Comparison of ENCODE assay signal across 7 mouse cellular contexts in genomic region chr15:101266132-101266963, GRCm38 (mm10). TPM values are rescaled to one million over a fixed set of nuclear protein-coding genes. Genes with fewer than 3 reads are reported as not detected.
A peak's percentile ranks its signal among the peaks of the same experiment; 100 is the strongest.
DNase-seq lines count a peak whose midpoint lies in the region; ATAC-seq and TF ChIP-seq lines count a peak whose summit lies in the region.

No protein-coding gene starts in this region.

- H3K27me3 ChIP-seq in embryonic facial prominence, embryonic 14.5 days (replicated peaks; ENCODE audit: control insufficient read depth, insufficient read depth, low read length): no peaks in the 10 kb centered on the region
- no peaks in the 10 kb centered on the region for H3K27me3 ChIP-seq in heart, embryonic 11.5 days (ENCODE audit: control insufficient read depth, insufficient read depth, low read length)
- H3K27me3 ChIP-seq in kidney, embryonic 16.5 days (ENCODE audit: insufficient read depth, low read length): no peaks in the 10 kb centered on the region
- H3K27me3 ChIP-seq in liver, adult 2 months (ENCODE audit: control insufficient read depth, insufficient read depth, low read length): no peaks in the 10 kb centered on the region

- peak overlapping the region; percentile 82 for H3K27ac ChIP-seq in embryonic facial prominence, embryonic 14.5 days (replicated peaks; ENCODE audit: low read depth, low read length)
- peak overlapping the region; percentile 89 for H3K27ac ChIP-seq in heart, embryonic 11.5 days (ENCODE audit: low read depth, low read length)
- peak overlapping the region; percentile 69 for H3K27ac ChIP-seq in kidney, embryonic 16.5 days (ENCODE audit: low read length)
- 0 out of 2 replicates have a peak overlapping the region, but pooled peaks have one; percentile 8 for H3K27ac ChIP-seq in liver, adult 2 months (replicated peaks; ENCODE audit: insufficient read depth, low read depth, low read length)

- H3K9me3 ChIP-seq in embryonic facial prominence, embryonic 14.5 days (ENCODE audit: control insufficient read depth, low read length): no peaks in the 10 kb centered on the region
- H3K9me3 ChIP-seq in heart, embryonic 11.5 days (replicated peaks; ENCODE audit: control insufficient read depth, low read length): no peaks in the 10 kb centered on the region
- H3K9me3 ChIP-seq in kidney, embryonic 16.5 days (ENCODE audit: low read length): no peaks in the 10 kb centered on the region

- H3K36me3 ChIP-seq in embryonic facial prominence, embryonic 14.5 days (ENCODE audit: control insufficient read depth, insufficient read depth, low read length): peaks cover 15% of the 10 kb centered on the region
- H3K36me3 ChIP-seq in heart, embryonic 11.5 days (ENCODE audit: control insufficient read depth, insufficient read depth, low read length): peaks cover 5% of the 10 kb centered on the region
- peaks cover 8% of the 10 kb centered on the region; the same call in 1 of the 2 replicates for H3K36me3 ChIP-seq in kidney, embryonic 16.5 days (ENCODE audit: insufficient read depth, low read length)
- H3K36me3 ChIP-seq in liver, adult 2 months (ENCODE audit: control insufficient read depth, insufficient read depth, low read length): no peaks in the 10 kb centered on the region

- H3K4me1 ChIP-seq in embryonic facial prominence, embryonic 14.5 days (ENCODE audit: control insufficient read depth, insufficient read depth, low read length): peaks cover 24% of the 10 kb centered on the region
- peaks cover 34% of the 10 kb centered on the region for H3K4me1 ChIP-seq in heart, embryonic 11.5 days (ENCODE audit: control insufficient read depth, insufficient read depth, low read length)
- peaks cover 18% of the 10 kb centered on the region for H3K4me1 ChIP-seq in kidney, embryonic 16.5 days (ENCODE audit: insufficient read depth, low read length)
- H3K4me1 ChIP-seq in liver, adult 2 months (ENCODE audit: control insufficient read depth, insufficient read depth, low read length): peaks cover 8% of the 10 kb centered on the region

- H3K4me3 ChIP-seq in embryonic facial prominence, embryonic 14.5 days (ENCODE audit: low read depth, low read length): peak overlapping the region; percentile 48
- peak overlapping the region; percentile 64 for H3K4me3 ChIP-seq in heart, embryonic 11.5 days (ENCODE audit: low read depth, low read length)
- H3K4me3 ChIP-seq in kidney, embryonic 16.5 days (ENCODE audit: low read length): peak overlapping the region; percentile 57
- H3K4me3 ChIP-seq in liver, adult 2 months (ENCODE audit: insufficient read depth, low read depth, low read length): peak overlapping the region; percentile 55

- 2% methylated on average over 41 of the region's 57 CpGs for WGBS in embryonic facial prominence, embryonic 14.5 days
- 1% methylated on average over 55 of the region's 57 CpGs for WGBS in heart, embryonic 11.5 days (ENCODE audit: insufficient replicate concordance)
- under 1% methylated on average over 48 of the region's 57 CpGs for WGBS in kidney, embryonic 16.5 days
- WGBS in liver, adult 2 months: 3% methylated on average over 55 of the region's 57 CpGs

- H3K79me2 ChIP-seq in liver, adult 2 months (ENCODE audit: control insufficient read depth, insufficient read depth, low read length): no peaks in the 10 kb centered on the region

- peak; percentile 99 to 100 for DNase-seq in adrenal gland, postnatal 36 days
- peak; percentile 96 for DNase-seq in embryonic facial prominence, embryonic 14.5 days (ENCODE audit: low spot score)
- DNase-seq in liver, adult 2 months (ENCODE audit: extremely low read depth, low read depth, low spot score): peak; percentile 60
- peak; percentile 87 to 88 for DNase-seq in spleen, postnatal 36 days (ENCODE audit: low spot score in 2 of 2)

- 0 out of 2 replicates have a peak, but pooled peaks have one; percentile 0 for TF ChIP-seq CTCF in liver, adult 2 months (IDR thresholded peaks at IDR 0.05; ENCODE audit: low read depth, low read length)

- H3K4me2 ChIP-seq in embryonic facial prominence, embryonic 14.5 days (ENCODE audit: low read depth, low read length): peak overlapping the region; percentile 91
- peak overlapping the region; percentile 92 for H3K4me2 ChIP-seq in heart, embryonic 11.5 days
- H3K4me2 ChIP-seq in kidney, embryonic 16.5 days (replicated peaks; ENCODE audit: low read depth, low read length): peak overlapping the region; percentile 91

- 0 out of 2 replicates have a peak, but pooled peaks have one; percentile 17 for TF ChIP-seq POLR2A in liver, adult 2 months (IDR thresholded peaks at IDR 0.05; ENCODE audit: extremely low read depth, insufficient read depth, low read length)

- ATAC-seq in embryonic facial prominence, embryonic 14.5 days (ENCODE audit: low read depth): peak; percentile 94
- peak; percentile 84 for ATAC-seq in heart, embryonic 11.5 days (replicated peaks; ENCODE audit: insufficient number of reproducible peaks, low FRiP score, low TSS enrichment)
- ATAC-seq in kidney, embryonic 16.5 days (ENCODE audit: low FRiP score, low TSS enrichment): peak; percentile 91
- peak; percentile 43 for ATAC-seq in monocyte, adult 5-6 weeks (replicated peaks; ENCODE audit: insufficient number of reproducible peaks, low FRiP score, low TSS enrichment, poor library complexity, severe bottlenecking)

- H3K9ac ChIP-seq in embryonic facial prominence, embryonic 14.5 days (ENCODE audit: low read depth, low read length): peak overlapping the region; percentile 71
- peak overlapping the region; percentile 75 for H3K9ac ChIP-seq in heart, embryonic 11.5 days (ENCODE audit: low read depth, low read length)
- peak overlapping the region; percentile 63 for H3K9ac ChIP-seq in kidney, embryonic 16.5 days (replicated peaks; ENCODE audit: low read length)
- H3K9ac ChIP-seq in liver, adult 2 months (ENCODE audit: low read depth, low read length): peak overlapping the region; percentile 60

RNA-seq across cellular contexts. Expression of gene Nr4a1, which starts 12.3 kb away (rescaled TPM):
- 1,000 to 10,000 TPM in 1 of 2 experiments, 100 to 1,000 TPM in 1; 924 to 1,160 TPM for total RNA-seq in adrenal gland, postnatal 36 days (2021)
- polyA plus RNA-seq in embryonic facial prominence, embryonic 14.5 days (2014; fragmentation: Nextera tagmentation; extraction: Ambion mirVana): 11.5 and 12.4 TPM in 2 replicates
- polyA plus RNA-seq in heart, embryonic 11.5 days (2014; fragmentation: Nextera tagmentation; extraction: Ambion mirVana): 7.5 and 8.1 TPM in 2 replicates
- 10.8 and 11.9 TPM in 2 replicates for polyA plus RNA-seq in kidney, embryonic 16.5 days (2015; fragmentation: Nextera tagmentation; extraction: Ambion mirVana)
- total RNA-seq in liver, adult 2 months (2014; rRNA removed): 0.18 and 0.60 TPM in 2 replicates
- 0.70 and 0.89 TPM in 2 replicates for polyA plus RNA-seq in liver, adult 2 months (2012; rRNA removed)
- total RNA-seq in monocyte, adult 5-6 weeks (2017): 717 to 1,434 TPM (median 717 TPM) in 3 replicates

RNA-seq across cellular contexts. Expression of gene Atg101, which starts 17.7 kb away (rescaled TPM):
- total RNA-seq in adrenal gland, postnatal 36 days (2021): 10 to 100 TPM; 53.6 to 90.1 TPM
- polyA plus RNA-seq in embryonic facial prominence, embryonic 14.5 days (2014; fragmentation: Nextera tagmentation; extraction: Ambion mirVana): 49.9 and 62.0 TPM in 2 replicates
- 49.4 and 50.1 TPM in 2 replicates for polyA plus RNA-seq in heart, embryonic 11.5 days (2014; fragmentation: Nextera tagmentation; extraction: Ambion mirVana)
- 78.2 and 87.0 TPM in 2 replicates for polyA plus RNA-seq in kidney, embryonic 16.5 days (2015; fragmentation: Nextera tagmentation; extraction: Ambion mirVana)
- 55.3 and 63.2 TPM in 2 replicates for total RNA-seq in liver, adult 2 months (2014; rRNA removed)
- 89.3 and 94.5 TPM in 2 replicates for polyA plus RNA-seq in liver, adult 2 months (2012; rRNA removed)
- 52.9 to 72.0 TPM (median 58.7 TPM) in 3 replicates for total RNA-seq in monocyte, adult 5-6 weeks (2017)

RNA-seq across cellular contexts. Expression of gene 6030408B16Rik, which starts 26.7 kb away (rescaled TPM):
- total RNA-seq in adrenal gland, postnatal 36 days (2021): under 1 TPM; 0.36 to 0.40 TPM
- 0.79 and 0.84 TPM in 2 replicates for polyA plus RNA-seq in embryonic facial prominence, embryonic 14.5 days (2014; fragmentation: Nextera tagmentation; extraction: Ambion mirVana)
- 1.3 and 2.2 TPM in 2 replicates for polyA plus RNA-seq in heart, embryonic 11.5 days (2014; fragmentation: Nextera tagmentation; extraction: Ambion mirVana)
- 23.2 and 23.9 TPM in 2 replicates for polyA plus RNA-seq in kidney, embryonic 16.5 days (2015; fragmentation: Nextera tagmentation; extraction: Ambion mirVana)
- not detected in 2 replicates for total RNA-seq in liver, adult 2 months (2014; rRNA removed)
- 0.10 TPM in 1 of 2 replicates, not detected in the other for polyA plus RNA-seq in liver, adult 2 months (2012; rRNA removed)
- 0.75 to 1.4 TPM in 2 of 3 replicates, not detected in the other for total RNA-seq in monocyte, adult 5-6 weeks (2017)

RNA-seq across cellular contexts. Expression of gene Grasp, which starts 42.4 kb away (rescaled TPM):
- 10 to 100 TPM; 18.7 to 60.1 TPM for total RNA-seq in adrenal gland, postnatal 36 days (2021)
- polyA plus RNA-seq in embryonic facial prominence, embryonic 14.5 days (2014; fragmentation: Nextera tagmentation; extraction: Ambion mirVana): 6.1 and 7.9 TPM in 2 replicates
- polyA plus RNA-seq in heart, embryonic 11.5 days (2014; fragmentation: Nextera tagmentation; extraction: Ambion mirVana): 4.1 TPM in 2 replicates
- 3.2 and 3.4 TPM in 2 replicates for polyA plus RNA-seq in kidney, embryonic 16.5 days (2015; fragmentation: Nextera tagmentation; extraction: Ambion mirVana)
- total RNA-seq in liver, adult 2 months (2014; rRNA removed): 0.92 and 1.5 TPM in 2 replicates
- 1.2 and 1.5 TPM in 2 replicates for polyA plus RNA-seq in liver, adult 2 months (2012; rRNA removed)
- 4.9 to 10.8 TPM (median 9.0 TPM) in 3 replicates for total RNA-seq in monocyte, adult 5-6 weeks (2017)

Comparison
In these comparisons a context has a peak if more than half of its experiments do, and no peak if none do; other contexts are left out.
1. Peak in every context shown above with its lines: DNase-seq, ATAC-seq, H3K4me3 ChIP-seq and H3K27ac ChIP-seq.
2. ATAC-seq: peak in every context shown above with its lines; median percentile 94 in embryonic facial prominence, embryonic 14.5 days; 91 in kidney, embryonic 16.5 days; 84 in heart, embryonic 11.5 days; 43 in monocyte, adult 5-6 weeks.
3. H3K27ac ChIP-seq: peak in every context shown above with its lines; median percentile 89 in heart, embryonic 11.5 days; 82 in embryonic facial prominence, embryonic 14.5 days; 69 in kidney, embryonic 16.5 days; 8 in liver, adult 2 months.